In genomic region chr16:18788627-18789406, GRCm38 (mm10) we compare ENCODE assay signal across 29 mouse cellular contexts. TPM values are rescaled to one million over a fixed set of nuclear protein-coding genes. Genes with fewer than 3 reads are reported as not detected.
A peak's percentile ranks its signal among the peaks of the same experiment; 100 is the strongest.
DNase-seq lines count a peak whose midpoint lies in the region; TF ChIP-seq lines count a peak whose summit lies in the region.
"Had no signal": no experiment of that assay in that cellular context is flagged by ENCODE, and none has a peak within 500 bp of the region (broad histone marks: within the 10 kb centered on the region; RNA-seq: fewer than 3 reads in every experiment).

No protein-coding gene starts in this region.

- TF ChIP-seq POLR2A in embryonic fibroblast, embryonic 13.5 days (IDR thresholded peaks at IDR 0.05; ENCODE audit: low read depth, low read length), result no peak

- peaks cover 16% of the 10 kb centered on the region for H3K4me1 ChIP-seq in embryonic fibroblast, embryonic 13.5 days (ENCODE audit: control insufficient read depth, insufficient read depth, low read length)
- H3K4me1 ChIP-seq: forebrain, embryonic 13.5 days; heart, embryonic 12.5 days; hindbrain, embryonic 12.5 days; midbrain, embryonic 12.5 days had no signal

- no peak overlapping the region for H3K4me3 ChIP-seq in embryonic fibroblast, embryonic 13.5 days (ENCODE audit: insufficient read depth, low read length)
- H3K4me3 ChIP-seq: forebrain, embryonic 13.5 days; heart, embryonic 12.5 days; hindbrain, embryonic 12.5 days; left cerebral cortex, adult 2 months; midbrain, embryonic 12.5 days had no signal

- H3K27ac ChIP-seq in embryonic fibroblast, embryonic 13.5 days (ENCODE audit: insufficient read depth, low read length), result peak overlapping the region; percentile 72; the same call in 1 of the 2 replicates
- H3K27ac ChIP-seq: forebrain, embryonic 13.5 days; hindbrain, embryonic 12.5 days; left cerebral cortex, adult 2 months; macrophage; midbrain, embryonic 12.5 days had no signal

- peak; percentile 90 for DNase-seq in heart, adult 11 months
- no peak for DNase-seq in heart, postnatal 36 days
- peak; percentile 58 for DNase-seq in 3134 (ENCODE audit: extremely low read depth, insufficient read length, low spot score)
- peak; percentile 74 for DNase-seq in MEL-GATA-1-ER (ENCODE audit: extremely low read depth, low read depth)
- DNase-seq in cerebellum, adult 9-11 months, result no peak
- no peak for DNase-seq in cerebellum, postnatal 10 days
- DNase-seq in right cerebral cortex, postnatal 10 days (ENCODE audit: low spot score in 2 of 2), result no peak
- DNase-seq: adrenal gland, adult 8-10 months; B cell, adult 2 months; cerebellum, adult 8-10 months; heart, postnatal 10 days; kidney, postnatal 10 days; right cerebral cortex, postnatal 25 days; spleen, adult 18-20 months; thymus, postnatal 36 days had no signal

- intact Hi-C loops in heart, postnatal 36 days (cut with DNase I), result no loop called here

- no peak for TF ChIP-seq CTCF in embryonic fibroblast, embryonic 13.5 days (IDR thresholded peaks at IDR 0.05; ENCODE audit: borderline replicate concordance, insufficient read depth, low read length)

RNA-seq across cellular contexts. Expression of gene Cldn5, which starts 12.2 kb away (rescaled TPM):
- 10 to 100 TPM; 37.2 to 45.9 TPM for total RNA-seq in heart, postnatal 36 days (2021)
- not detected in 2 replicates for polyA plus RNA-seq in embryonic fibroblast, embryonic 13.5 days (2011; ENCODE audit: insufficient read length, low read depth, missing spikeins)
- total RNA-seq: monocyte, adult 5-6 weeks had no signal
- polyA plus RNA-seq: macrophage had no signal

RNA-seq across cellular contexts. Expression of gene Ufd1, which starts 22.8 kb away (rescaled TPM):
- total RNA-seq in heart, postnatal 36 days (2021), result 10 to 100 TPM; 48.8 to 58.1 TPM
- 89.6 and 90.8 TPM in 2 replicates for polyA plus RNA-seq in embryonic fibroblast, embryonic 13.5 days (2011; ENCODE audit: insufficient read length, low read depth, missing spikeins)

RNA-seq across cellular contexts. Expression of gene Cdc45, which starts 23.0 kb away (rescaled TPM):
- total RNA-seq in heart, postnatal 36 days (2021), result 1 to 10 TPM; 2.7 to 3.6 TPM
- polyA plus RNA-seq in embryonic fibroblast, embryonic 13.5 days (2011; ENCODE audit: insufficient read length, low read depth, missing spikeins), result 17.2 and 20.3 TPM in 2 replicates

RNA-seq across cellular contexts. Expression of gene 2510002D24Rik, which starts 47.6 kb away (rescaled TPM):
- 10 to 100 TPM; 21.8 to 25.6 TPM for total RNA-seq in heart, postnatal 36 days (2021)
- 7.9 and 11.7 TPM in 2 replicates for polyA plus RNA-seq in embryonic fibroblast, embryonic 13.5 days (2011; ENCODE audit: insufficient read length, low read depth, missing spikeins)

RNA-seq across cellular contexts. Expression of gene Gm28539, which starts 47.6 kb away (rescaled TPM):
- total RNA-seq in heart, postnatal 36 days (2021), result 1 to 10 TPM in 1 of 2 experiments, not detected in 1; 2.4 TPM
- 4.2 and 5.7 TPM in 2 replicates for polyA plus RNA-seq in embryonic fibroblast, embryonic 13.5 days (2011; ENCODE audit: insufficient read length, low read depth, missing spikeins)
- total RNA-seq: monocyte, adult 5-6 weeks had no signal
- polyA plus RNA-seq: embryonic facial prominence, embryonic 11.5 days; forebrain, embryonic 13.5 days; frontal cortex, adult 2 months; heart, embryonic 12.5 days; hindbrain, embryonic 12.5 days; intestine, postnatal 0 days; liver, embryonic 16.5 days; lung, postnatal 0 days; macrophage; midbrain, embryonic 12.5 days; neural tube, embryonic 11.5 days had no signal

Comparison
In these comparisons a context has a peak if more than half of its experiments do, and no peak if none do; other contexts are left out.
1. DNase-seq: peak in heart, adult 11 months (single experiment), 3134 (single experiment) and MEL-GATA-1-ER (single experiment); none in heart, postnatal 36 days (0 of 2), cerebellum, adult 9-11 months (single experiment), cerebellum, postnatal 10 days (0 of 2) and right cerebral cortex, postnatal 10 days (0 of 2).